Comparison of ENCODE assay signal across 22 mouse cellular contexts in the genomic region with DNA sequence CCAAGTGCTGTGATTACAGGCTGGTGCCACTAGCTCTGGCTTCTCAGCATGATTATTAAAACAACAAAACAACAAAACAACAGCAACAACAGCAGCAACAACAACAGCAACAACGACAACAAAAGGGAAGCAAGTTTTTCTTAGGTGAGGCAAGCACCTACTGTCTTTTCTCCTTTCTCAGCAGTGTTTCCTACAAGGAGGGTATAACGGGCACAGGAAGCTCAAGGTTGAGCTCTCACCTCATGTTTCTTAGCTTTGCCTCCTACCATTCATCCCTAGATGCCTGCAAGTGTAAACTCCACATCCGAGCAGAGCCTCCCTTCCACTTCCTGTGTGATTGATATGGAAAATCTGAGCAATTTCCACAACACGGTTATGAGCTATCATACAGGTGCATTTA.
DNase-seq lines count a peak whose midpoint lies in the region; ATAC-seq and TF ChIP-seq lines count a peak whose summit lies in the region.
"Had no signal": no experiment of that assay in that cellular context is flagged by ENCODE, and none has a peak within 500 bp of the region (broad histone marks: within the 10 kb centered on the region; RNA-seq: fewer than 3 reads in every experiment).

No protein-coding gene starts in this region.

- no peaks in the 10 kb centered on the region for H3K27me3 ChIP-seq in forebrain, embryonic 13.5 days
- H3K27me3 ChIP-seq in forebrain, postnatal 0 days (ENCODE audit: insufficient read depth, low read length) = no peaks in the 10 kb centered on the region
- H3K27me3 ChIP-seq in midbrain, embryonic 10.5 days (ENCODE audit: low read depth, poor library complexity, severe bottlenecking) = no peaks in the 10 kb centered on the region
- no peaks in the 10 kb centered on the region for H3K27me3 ChIP-seq in midbrain, postnatal 0 days (ENCODE audit: insufficient read depth, low read length)
- no peaks in the 10 kb centered on the region for H3K27me3 ChIP-seq in midbrain, embryonic 11.5 days (ENCODE audit: control insufficient read depth, insufficient read depth, low read length)
- no peaks in the 10 kb centered on the region for H3K27me3 ChIP-seq in midbrain, embryonic 16.5 days (ENCODE audit: control insufficient read depth, insufficient read depth, low read depth, low read length)
- H3K27me3 ChIP-seq: CH12.LX, Patski had no signal

- ATAC-seq in forebrain, embryonic 13.5 days = no peak
- ATAC-seq in forebrain, postnatal 0 days = no peak
- ATAC-seq in midbrain, postnatal 0 days (ENCODE audit: low FRiP score) = no peak
- ATAC-seq in midbrain, embryonic 11.5 days (ENCODE audit: low FRiP score) = no peak
- ATAC-seq in midbrain, embryonic 16.5 days = no peak
- ATAC-seq: activated CD4-positive, CD25-positive, alpha-beta regulatory T cell, adult 4 months; CD4-positive, CD25-positive, alpha-beta regulatory T cell, adult 4 months; Patski had no signal

- DNase-seq in forebrain, postnatal 0 days = no peak
- no peak for DNase-seq in layer of hippocampus, adult 2 months (ENCODE audit: low spot score in 2 of 2)
- no peak for DNase-seq in layer of hippocampus, adult 11-12 months (ENCODE audit: low spot score)
- DNase-seq in midbrain, embryonic 10.5 days (ENCODE audit: low spot score) = no peak
- DNase-seq in midbrain, postnatal 0 days (ENCODE audit: low spot score) = no peak
- peak; percentile 33 for DNase-seq in midbrain, embryonic 11.5 days (ENCODE audit: low spot score, missing footprints)
- DNase-seq: adrenal gland, adult 2 months; adrenal gland, adult 8-10 months; adrenal gland, postnatal 10 days; adrenal gland, postnatal 14 days; adrenal gland, postnatal 25 days; adrenal gland, postnatal 36 days; B cell, adult 2 months; cerebellum, adult 11 months; cerebellum, adult 11-12 months had no signal

- no peak overlapping the region for H3K4me2 ChIP-seq in forebrain, embryonic 13.5 days
- no peak overlapping the region for H3K4me2 ChIP-seq in forebrain, postnatal 0 days (ENCODE audit: low read depth)
- no peak overlapping the region for H3K4me2 ChIP-seq in midbrain, postnatal 0 days (ENCODE audit: low read depth, low read length, poor library complexity, severe bottlenecking)
- no peak overlapping the region for H3K4me2 ChIP-seq in midbrain, embryonic 11.5 days
- no peak overlapping the region for H3K4me2 ChIP-seq in midbrain, embryonic 16.5 days (ENCODE audit: low read length)

- no peak overlapping the region for H3K9ac ChIP-seq in forebrain, embryonic 13.5 days
- no peak overlapping the region for H3K9ac ChIP-seq in forebrain, postnatal 0 days
- H3K9ac ChIP-seq in midbrain, postnatal 0 days (replicated peaks; ENCODE audit: low read length, poor library complexity, severe bottlenecking) = no peak overlapping the region
- H3K9ac ChIP-seq in midbrain, embryonic 11.5 days (ENCODE audit: low read length) = no peak overlapping the region
- H3K9ac ChIP-seq in midbrain, embryonic 16.5 days (ENCODE audit: low read depth, low read length) = no peak overlapping the region

- no peak overlapping the region for H3K4me3 ChIP-seq in forebrain, embryonic 13.5 days
- H3K4me3 ChIP-seq in forebrain, postnatal 0 days (ENCODE audit: low read depth, low read length) = no peak overlapping the region
- H3K4me3 ChIP-seq in layer of hippocampus, adult 2 months = no peak overlapping the region
- H3K4me3 ChIP-seq in midbrain, embryonic 10.5 days = no peak overlapping the region
- no peak overlapping the region for H3K4me3 ChIP-seq in midbrain, postnatal 0 days (ENCODE audit: low read depth, low read length)
- no peak overlapping the region for H3K4me3 ChIP-seq in midbrain, embryonic 11.5 days (ENCODE audit: low read depth, low read length)
- no peak overlapping the region for H3K4me3 ChIP-seq in midbrain, embryonic 16.5 days (ENCODE audit: low read depth, low read length)

- WGBS in forebrain, embryonic 13.5 days = 67% methylated on average over 4 of the region's 4 CpGs
- WGBS in forebrain, postnatal 0 days = 58% methylated on average over 4 of the region's 4 CpGs
- 79% methylated on average over 4 of the region's 4 CpGs for WGBS in midbrain, embryonic 10.5 days
- 79% methylated on average over 4 of the region's 4 CpGs for WGBS in midbrain, postnatal 0 days
- 80% methylated on average over 4 of the region's 4 CpGs for WGBS in midbrain, embryonic 11.5 days
- WGBS in midbrain, embryonic 16.5 days = 86% methylated on average over 4 of the region's 4 CpGs

- no peaks in the 10 kb centered on the region for H3K36me3 ChIP-seq in forebrain, embryonic 13.5 days (ENCODE audit: poor library complexity, severe bottlenecking)
- no peaks in the 10 kb centered on the region for H3K36me3 ChIP-seq in forebrain, postnatal 0 days (ENCODE audit: insufficient read depth)
- H3K36me3 ChIP-seq in midbrain, embryonic 10.5 days = no peaks in the 10 kb centered on the region
- no peaks in the 10 kb centered on the region for H3K36me3 ChIP-seq in midbrain, postnatal 0 days (ENCODE audit: insufficient read depth, low read length)
- H3K36me3 ChIP-seq in midbrain, embryonic 11.5 days (ENCODE audit: control insufficient read depth, insufficient read depth, low read length) = no peaks in the 10 kb centered on the region
- no peaks in the 10 kb centered on the region for H3K36me3 ChIP-seq in midbrain, embryonic 16.5 days (ENCODE audit: control insufficient read depth, insufficient read depth, low read length)
- H3K36me3 ChIP-seq: G1E had no signal

- H3K27ac ChIP-seq in forebrain, embryonic 13.5 days = peak overlapping the region; percentile 16; the same call in 1 of the 2 replicates
- H3K27ac ChIP-seq in forebrain, postnatal 0 days (ENCODE audit: low read depth, low read length) = no peak overlapping the region
- peak overlapping the region; percentile 77 for H3K27ac ChIP-seq in layer of hippocampus, adult 2 months
- 0 out of 2 replicates have a peak overlapping the region, but pooled peaks have one; percentile 3 for H3K27ac ChIP-seq in midbrain, embryonic 10.5 days (replicated peaks)
- no peak overlapping the region for H3K27ac ChIP-seq in midbrain, postnatal 0 days (ENCODE audit: low read depth, low read length)
- no peak overlapping the region for H3K27ac ChIP-seq in midbrain, embryonic 11.5 days (ENCODE audit: low read depth, low read length)
- H3K27ac ChIP-seq in midbrain, embryonic 16.5 days (ENCODE audit: low read length) = no peak overlapping the region

- TF ChIP-seq CTCF in forebrain, postnatal 0 days (IDR thresholded peaks at IDR 0.05; ENCODE audit: low read depth) = no peak
- TF ChIP-seq CTCF in layer of hippocampus, adult 2 months (conservative IDR thresholded peaks at IDR 0.05) = no peak
- TF ChIP-seq CTCF in midbrain, postnatal 0 days (IDR thresholded peaks at IDR 0.05) = no peak

- H3K4me1 ChIP-seq in forebrain, embryonic 13.5 days = peaks cover 56% of the 10 kb centered on the region
- peaks cover 13% of the 10 kb centered on the region; the same call in 1 of the 2 replicates for H3K4me1 ChIP-seq in forebrain, postnatal 0 days (ENCODE audit: insufficient read depth)
- H3K4me1 ChIP-seq in midbrain, embryonic 10.5 days = peaks cover 32% of the 10 kb centered on the region
- no peaks in the 10 kb centered on the region for H3K4me1 ChIP-seq in midbrain, postnatal 0 days (ENCODE audit: insufficient read depth, low read length)
- H3K4me1 ChIP-seq in midbrain, embryonic 11.5 days (ENCODE audit: control insufficient read depth, insufficient read depth, low read length) = peaks cover 16% of the 10 kb centered on the region
- H3K4me1 ChIP-seq in midbrain, embryonic 16.5 days (ENCODE audit: control insufficient read depth, insufficient read depth, low read length) = peaks cover 7% of the 10 kb centered on the region

- no peaks in the 10 kb centered on the region for H3K9me3 ChIP-seq in forebrain, embryonic 13.5 days (replicated peaks)
- H3K9me3 ChIP-seq in forebrain, postnatal 0 days (ENCODE audit: low read length) = no peaks in the 10 kb centered on the region
- no peaks in the 10 kb centered on the region for H3K9me3 ChIP-seq in midbrain, embryonic 10.5 days (replicated peaks)
- no peaks in the 10 kb centered on the region for H3K9me3 ChIP-seq in midbrain, postnatal 0 days (ENCODE audit: low read length)
- H3K9me3 ChIP-seq in midbrain, embryonic 11.5 days (ENCODE audit: control insufficient read depth, low read length) = no peaks in the 10 kb centered on the region
- H3K9me3 ChIP-seq in midbrain, embryonic 16.5 days (replicated peaks; ENCODE audit: control insufficient read depth, low read length, poor library complexity, severe bottlenecking) = no peaks in the 10 kb centered on the region

Comparison
In these comparisons a context has a peak if more than half of its experiments do, and no peak if none do; other contexts are left out.
1. H3K27ac ChIP-seq: peak in forebrain, embryonic 13.5 days (single experiment), layer of hippocampus, adult 2 months (single experiment) and midbrain, embryonic 10.5 days (single experiment); none in forebrain, postnatal 0 days (single experiment), midbrain, postnatal 0 days (single experiment), midbrain, embryonic 11.5 days (single experiment) and midbrain, embryonic 16.5 days (single experiment).